In the genomic region with DNA sequence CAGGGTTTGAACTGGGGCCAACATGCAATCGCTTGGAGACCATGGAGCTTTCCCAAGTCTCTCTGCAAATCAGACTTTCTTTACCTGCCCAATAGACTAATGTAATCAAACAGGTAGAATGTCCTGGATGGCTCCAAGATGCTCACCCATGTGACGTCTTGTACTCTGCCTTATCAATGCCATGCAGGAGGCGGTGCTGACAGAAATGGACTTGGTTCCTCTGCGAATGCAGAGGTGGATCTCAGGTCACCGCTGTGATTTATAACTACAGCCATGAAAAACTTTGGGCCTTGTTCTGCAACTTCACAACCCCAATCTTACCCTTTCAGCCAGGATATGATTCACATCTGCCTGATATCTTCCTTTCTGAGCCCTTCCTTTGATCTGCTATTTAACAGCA, we compare ENCODE assay signal across 21 mouse cellular contexts.
DNase-seq lines count a peak whose midpoint lies in the region; ATAC-seq lines count a peak whose summit lies in the region.
"Had no signal": no experiment of that assay in that cellular context is flagged by ENCODE, and none has a peak within 500 bp of the region (broad histone marks: within the 10 kb centered on the region; RNA-seq: fewer than 3 reads in every experiment).

No protein-coding gene starts in this region.

- H3K9ac ChIP-seq in heart, embryonic 14.5 days (ENCODE audit: low read length) = peak overlapping the region; percentile 60; the same call in 1 of the 2 replicates
- H3K9ac ChIP-seq: embryonic facial prominence, embryonic 13.5 days; forebrain, embryonic 12.5 days; hindbrain, embryonic 14.5 days; intestine, embryonic 15.5 days had no signal

- ATAC-seq in heart, embryonic 14.5 days (ENCODE audit: insufficient number of reproducible peaks, insufficient read depth, low FRiP score, low read depth) = no peak
- ATAC-seq: activated CD4-positive, CD25-positive, alpha-beta regulatory T cell, adult 4 months; forebrain, embryonic 16.5 days; intestine, embryonic 15.5 days; Patski had no signal

- H3K4me2 ChIP-seq in heart, embryonic 14.5 days (ENCODE audit: low read length) = no peak overlapping the region
- H3K4me2 ChIP-seq: embryonic facial prominence, embryonic 13.5 days; forebrain, embryonic 12.5 days; hindbrain, embryonic 14.5 days; intestine, embryonic 15.5 days had no signal

- H3K36me3 ChIP-seq in heart, embryonic 10.5 days = peaks cover 7% of the 10 kb centered on the region; the same call in 1 of the 2 replicates
- no peaks in the 10 kb centered on the region for H3K36me3 ChIP-seq in heart, embryonic 14.5 days (ENCODE audit: control insufficient read depth, insufficient read depth, low read length)
- H3K36me3 ChIP-seq: embryonic facial prominence, embryonic 13.5 days; forebrain, embryonic 12.5 days; hindbrain, embryonic 10.5 days; intestine, embryonic 15.5 days had no signal

- no peak overlapping the region for H3K4me3 ChIP-seq in heart, embryonic 10.5 days
- no peak overlapping the region for H3K4me3 ChIP-seq in heart, embryonic 14.5 days (ENCODE audit: control insufficient read depth in 1 of 2, insufficient read depth in 1 of 2, low read depth in 1 of 2, low read length in 2 of 2)
- H3K4me3 ChIP-seq: embryonic facial prominence, embryonic 13.5 days; forebrain, embryonic 12.5 days; hindbrain, embryonic 10.5 days; intestine, embryonic 15.5 days had no signal

- no peaks in the 10 kb centered on the region for H3K27me3 ChIP-seq in heart, embryonic 10.5 days (ENCODE audit: insufficient read depth, poor library complexity, severe bottlenecking)
- no peaks in the 10 kb centered on the region for H3K27me3 ChIP-seq in heart, embryonic 14.5 days (ENCODE audit: control insufficient read depth, insufficient read depth, low read length)
- H3K27me3 ChIP-seq: embryonic facial prominence, embryonic 13.5 days; intestine, embryonic 15.5 days; Patski had no signal

- WGBS in heart, embryonic 10.5 days = 68% methylated on average over 5 of the region's 5 CpGs
- 59% methylated on average over 5 of the region's 5 CpGs for WGBS in heart, embryonic 14.5 days

- H3K27ac ChIP-seq in heart, embryonic 10.5 days = peak overlapping the region; percentile 92
- peak overlapping the region; percentile 93 to 98; a peak in 3 of 4 replicates for H3K27ac ChIP-seq in heart, embryonic 14.5 days (replicated peaks in 1 of 2; ENCODE audit: control insufficient read depth in 1 of 2, insufficient read depth in 1 of 2, low read depth in 2 of 2, low read length in 2 of 2)
- H3K27ac ChIP-seq: embryonic facial prominence, embryonic 13.5 days; forebrain, embryonic 12.5 days; hindbrain, embryonic 10.5 days; hindbrain, embryonic 14.5 days; intestine, embryonic 15.5 days had no signal

- H3K9me3 ChIP-seq in heart, embryonic 10.5 days = no peaks in the 10 kb centered on the region
- no peaks in the 10 kb centered on the region for H3K9me3 ChIP-seq in heart, embryonic 14.5 days (ENCODE audit: control insufficient read depth, low read length)
- H3K9me3 ChIP-seq: embryonic facial prominence, embryonic 13.5 days; forebrain, embryonic 12.5 days; hindbrain, embryonic 10.5 days; intestine, embryonic 15.5 days had no signal

- H3K4me1 ChIP-seq in heart, embryonic 10.5 days = peaks cover 69% of the 10 kb centered on the region
- H3K4me1 ChIP-seq in heart, embryonic 14.5 days (ENCODE audit: control insufficient read depth in 2 of 2, insufficient read depth in 2 of 2, low read length in 2 of 2) = peaks cover 27 to 71% of the 10 kb centered on the region in 2 experiments

- intact Hi-C loops in heart, postnatal 10 days (cut with DNase I) = no loop called here
- intact Hi-C loops in heart, postnatal 14 days (cut with DNase I) = no loop called here

- DNase-seq in adrenal gland, adult 2 months = peak; percentile 38
- DNase-seq in adrenal gland, postnatal 4 days (ENCODE audit: low spot score in 2 of 2) = no peak
- no peak for DNase-seq in heart, embryonic 10.5 days (ENCODE audit: low spot score)
- DNase-seq in heart, postnatal 10 days = no peak
- no peak for DNase-seq in heart, postnatal 14 days
- DNase-seq in A20 (ENCODE audit: low read depth, low spot score) = peak; percentile 15
- no peak for DNase-seq in kidney, postnatal 25 days
- DNase-seq: cerebellum, adult 18-20 months; cerebellum, postnatal 36 days; gastrocnemius, postnatal 10 days; kidney, adult 18-20 months; kidney, postnatal 10 days had no signal

Comparison
In these comparisons a context has a peak if more than half of its experiments do, and no peak if none do; other contexts are left out.
1. DNase-seq: peak in adrenal gland, adult 2 months (single experiment) and A20 (single experiment); none in adrenal gland, postnatal 4 days (0 of 2), heart, embryonic 10.5 days (single experiment), heart, postnatal 10 days (0 of 2), heart, postnatal 14 days (0 of 2) and kidney, postnatal 25 days (0 of 2).